Mouse (Mus musculus) limb, embryonic 14.5 days (tissue): ENCODE measurements around the gene Gm5475. TPM values are rescaled to one million over a fixed set of nuclear protein-coding genes. Genes with fewer than 3 reads are reported as not detected.

Experiments used
- ATAC-seq: fragments of 200-750 bp; cut with Nextera tagmentation; 2 replicates; pipeline ENCODE4 v1.8.0; 2017; ENCODE audit warnings: low read depth, moderate number of reproducible peaks, moderate TSS enrichment; ENCODE audit not compliant: low FRiP score
- DNase-seq: peaks from one replicate; pipeline ENCODE4 v3.0.0-alpha.2; 2015; ENCODE audit warnings: low spot score
- H3K27ac ChIP-seq: fragments of 300-500 bp; sonication (generic); replicated peaks from 2 replicates; pipeline ENCODE4 v1.5.1; 2014; ENCODE audit warnings: low read depth, mild to moderate bottlenecking, low read length, moderate library complexity, mixed read lengths
- H3K27me3 ChIP-seq: fragments of 300-500 bp; sonication (generic); 2 replicates; pipeline ENCODE4 v1.6.1; 2014; ENCODE audit warnings: low read length, mixed read lengths; ENCODE audit not compliant: control insufficient read depth, insufficient read depth
- H3K36me3 ChIP-seq: fragments of 300-500 bp; sonication (generic); 2 replicates; pipeline ENCODE4 v1.6.1; 2014; ENCODE audit warnings: mild to moderate bottlenecking, low read length, moderate library complexity, mixed read lengths; ENCODE audit not compliant: control insufficient read depth, insufficient read depth
- H3K4me1 ChIP-seq: fragments of 300-500 bp; sonication (generic); 2 replicates; pipeline ENCODE4 v1.6.1; 2014; ENCODE audit warnings: antibody characterized with exemption, low read length, mixed read lengths; ENCODE audit not compliant: control insufficient read depth, insufficient read depth
- H3K4me2 ChIP-seq: fragments of 300-500 bp; sonication (generic); replicated peaks from 2 replicates; pipeline ENCODE4 v1.6.1; 2014; ENCODE audit warnings: low read depth, mild to moderate bottlenecking, low read length, moderate library complexity; ENCODE audit not compliant: severe bottlenecking
- H3K4me3 ChIP-seq: fragments of 300-500 bp; sonication (generic); replicated peaks from 2 replicates; pipeline ENCODE4 v1.5.1; 2014; ENCODE audit warnings: low read length
- H3K9ac ChIP-seq: fragments of 300-500 bp; sonication (generic); 2 replicates; pipeline ENCODE4 v1.6.1; 2014; ENCODE audit warnings: mild to moderate bottlenecking, low read depth, low read length, moderate library complexity; ENCODE audit not compliant: severe bottlenecking
- H3K9me3 ChIP-seq: fragments of 300-500 bp; sonication (generic); 2 replicates; pipeline ENCODE4 v1.6.1; 2016; ENCODE audit warnings: low read length; ENCODE audit not compliant: control insufficient read depth
- POLR2A ChIP-seq: fragments of 200-500 bp; IDR thresholded peaks from 2 replicates; pipeline ENCODE4 v1.8.0; 2012; ENCODE audit warnings: inconsistent platforms, mild to moderate bottlenecking, moderate library complexity, borderline replicate concordance; ENCODE audit not compliant: insufficient read depth, insufficient read length; ENCODE audit errors: extremely low read depth
- WGBS: fragments of 180-500 bp; shearing (Covaris S2); extraction: QIAGEN DNeasy Blood & Tissue Kit; methylation state at CpG from one replicate; pipeline ENCODE4 v1.1.7; 2014; 5-methylcytosine and 5-hydroxymethylcytosine counted together
- polyA plus RNA-seq, 2 experiments: library from polyadenylated mRNA; depleted of rRNA in 1 of 2; stranded (reverse) in 1 of 2; unstranded in 1 of 2; fragments of >200 nt; fragmentation: Nextera tagmentation in 1 of 2; extraction: Ambion mirVana in 1 of 2; gene quantifications; 2 replicates each; pipeline versions ENCODE4 v1.2.1 to v1.2.3; 2012 to 2014

Gm5475 gene
- polyA plus RNA-seq, 2 experiments: 0.04 to 0.12 TPM

- no peaks in the 10 kb centered on the region for H3K4me1 ChIP-seq
- no peak for DNase-seq
- no peak for TF ChIP-seq POLR2A
- peaks cover 26% of the 10 kb centered on the region for H3K36me3 ChIP-seq
- 75% methylated on average over 4 of the region's 5 CpGs for WGBS
- ATAC-seq: no peak
- no peak overlapping the region for H3K4me2 ChIP-seq
- H3K9ac ChIP-seq: no peak overlapping the region
- no peak overlapping the region for H3K27ac ChIP-seq
- no peak overlapping the region for H3K4me3 ChIP-seq
- no peaks in the 10 kb centered on the region for H3K27me3 ChIP-seq
- H3K9me3 ChIP-seq: no peaks in the 10 kb centered on the region
Observed at GRCm38 (mm10) chr15:100413306-100413705, 8.6 kb upstream of the Gm5475 start.

- Histone ChIP-seq H3K9ac (no peak overlapping the region), H3K9me3 (no peaks in the 10 kb centered on the region), H3K27me3 (no peaks in the 10 kb centered on the region), H3K4me3 (no peak overlapping the region), H3K4me1 (no peaks in the 10 kb centered on the region), H3K36me3 (peaks cover 20% of the 10 kb centered on the region), H3K4me2 (no peak overlapping the region), H3K27ac (no peak overlapping the region)
- no peak for TF ChIP-seq POLR2A
- peak; percentile 76 for ATAC-seq
- peak; percentile 39 for DNase-seq
- WGBS: 45% methylated on average over 4 of the region's 4 CpGs
Observed at GRCm38 (mm10) chr15:100414011-100414410, 7.9 kb upstream of the Gm5475 start.

GRCm38 (mm10) chr15:100414942-100415341 is 7.0 kb upstream of the Gm5475 start:
- no peak overlapping the region for H3K4me3 ChIP-seq
- DNase-seq: no peak
- no peak overlapping the region for H3K27ac ChIP-seq

GRCm38 (mm10) chr15:100415684-100416083 is 6.3 kb upstream of the Gm5475 start:
- 0 out of 2 replicates have a peak, but pooled peaks cover 4% of the 10 kb centered on the region for H3K4me1 ChIP-seq
- no peak for TF ChIP-seq POLR2A
- no peak overlapping the region for H3K9ac ChIP-seq
- ATAC-seq (no peak), DNase-seq (no peak)
- 83% methylated on average over 8 of the region's 8 CpGs for WGBS
- H3K4me2 ChIP-seq: no peak overlapping the region
- H3K36me3 ChIP-seq: peaks cover 6% of the 10 kb centered on the region; the same call in 1 of the 2 replicates
- H3K27me3 ChIP-seq: no peaks in the 10 kb centered on the region
- H3K9me3 ChIP-seq: no peaks in the 10 kb centered on the region
- no peak overlapping the region for H3K4me3 ChIP-seq
- no peak overlapping the region for H3K27ac ChIP-seq

More at GRCm38 (mm10) chr15:100414942-100415341, 7.0 kb upstream of the Gm5475 start:
- Histone ChIP-seq H3K9me3 (no peaks in the 10 kb centered on the region), H3K27me3 (no peaks in the 10 kb centered on the region), H3K4me2 (no peak overlapping the region), H3K4me1 (0 out of 2 replicates have a peak, but pooled peaks cover 4% of the 10 kb centered on the region), H3K36me3 (peaks cover 13% of the 10 kb centered on the region), H3K9ac (no peak overlapping the region)
- no peak for ATAC-seq
- no peak for TF ChIP-seq POLR2A
- 94% methylated on average over 13 of the region's 13 CpGs for WGBS

GRCm38 (mm10) chr15:100417854-100418450 is 4.0 kb upstream of the Gm5475 start:
- 82% methylated on average over 9 of the region's 9 CpGs for WGBS
- Histone ChIP-seq H3K4me3 (no peak overlapping the region), H3K27me3 (no peaks in the 10 kb centered on the region), H3K36me3 (no peaks in the 10 kb centered on the region), H3K4me1 (peaks cover 12% of the 10 kb centered on the region), H3K9me3 (no peaks in the 10 kb centered on the region), H3K4me2 (no peak overlapping the region), H3K9ac (no peak overlapping the region), H3K27ac (no peak overlapping the region)
- DNase-seq (no peak), ATAC-seq (no peak)
- no peak for TF ChIP-seq POLR2A
